Mouse (Mus musculus) liver, postnatal 0 days (tissue): ENCODE data around the gene Ino80. TPM values are rescaled to one million over a fixed set of nuclear protein-coding genes. Genes with fewer than 3 reads are reported as not detected.

Experiments
- ATAC-seq: fragments of 200-750 bp; cut with Nextera tagmentation; 2 replicates; pipeline ENCODE4 v1.8.0; 2017; ENCODE audit warnings: mild to moderate bottlenecking, moderate library complexity
- DNase-seq: peaks from one replicate; pipeline ENCODE4 v3.0.0-alpha.2; 2016
- H3K27ac ChIP-seq: fragments of 300-500 bp; sonication (generic); 2 replicates; pipeline ENCODE4 v1.5.1; 2014; ENCODE audit warnings: antibody characterized with exemption, moderate library complexity, mild to moderate bottlenecking, low read depth
- H3K27me3 ChIP-seq: fragments of 300-500 bp; sonication (generic); 2 replicates; pipeline ENCODE4 v1.6.1; 2014; ENCODE audit warnings: low read length, control low read depth, mixed read lengths; ENCODE audit not compliant: insufficient read depth
- H3K36me3 ChIP-seq: fragments of 300-500 bp; sonication (generic); replicated peaks from 2 replicates; pipeline ENCODE4 v1.6.1; 2014; ENCODE audit warnings: mild to moderate bottlenecking, control low read depth, low read length, moderate library complexity, mixed read lengths; ENCODE audit not compliant: insufficient read depth
- H3K4me1 ChIP-seq: fragments of 300-500 bp; sonication (generic); 2 replicates; pipeline ENCODE4 v1.6.1; 2014; ENCODE audit warnings: antibody characterized with exemption, mild to moderate bottlenecking, control low read depth; ENCODE audit not compliant: insufficient read depth
- H3K4me2 ChIP-seq: fragments of 300-500 bp; sonication (generic); 2 replicates; pipeline ENCODE4 v1.6.1; 2014; ENCODE audit warnings: low read depth, mild to moderate bottlenecking, low read length, moderate library complexity, mixed read lengths
- H3K4me3 ChIP-seq: fragments of 300-500 bp; sonication (generic); 2 replicates; pipeline ENCODE4 v1.5.1; 2014; ENCODE audit warnings: low read depth, low read length
- H3K9ac ChIP-seq: fragments of 300-500 bp; sonication (generic); replicated peaks from 2 replicates; pipeline ENCODE4 v1.6.1; 2014; ENCODE audit warnings: mild to moderate bottlenecking, moderate library complexity
- H3K9me3 ChIP-seq: fragments of 300-500 bp; sonication (generic); 2 replicates; pipeline ENCODE4 v1.6.1; 2016; ENCODE audit warnings: mild to moderate bottlenecking, control low read depth, low read length, mixed read lengths
- CTCF ChIP-seq: sonication (generic); IDR thresholded peaks from 2 replicates; pipeline ENCODE4 v1.5.1; 2016; ENCODE audit warnings: antibody characterized with exemption, low read depth
- EP300 ChIP-seq: IDR thresholded peaks from 2 replicates; pipeline ENCODE4 v1.6.1; 2016; ENCODE audit warnings: antibody characterized with exemption, low read depth, mild to moderate bottlenecking
- WGBS: fragments of 180-500 bp; shearing (Covaris S2); extraction: QIAGEN DNeasy Blood & Tissue Kit; methylation state at CpG from one replicate; pipeline ENCODE4 v1.1.7; 2014; ENCODE audit not compliant: insufficient replicate concordance; 5-methylcytosine and 5-hydroxymethylcytosine counted together
- polyA plus RNA-seq: library from polyadenylated mRNA; unstranded; fragments of >200 nt; fragmentation: Nextera tagmentation; extraction: Ambion mirVana; gene quantifications from 2 replicates; pipeline ENCODE4 v1.2.1, GENCODE M21; 2015

Ino80 gene
- polyA plus RNA-seq, 1 experiment from 2014 or later, result 0.97 TPM

GRCm38 (mm10) chr2:119413819-119414218 lies 63.7 kb downstream of the Ino80 start:
- peaks cover 42% of the 10 kb centered on the region for H3K36me3 ChIP-seq
- H3K4me2 ChIP-seq, result no peak overlapping the region
- peak; percentile 76 for TF ChIP-seq CTCF
- TF ChIP-seq EP300, result no peak
- DNase-seq (no peak), ATAC-seq (no peak)
- H3K27ac ChIP-seq, result no peak overlapping the region
- WGBS, result 16% methylated on average over 1 of the region's 1 CpGs
- no peak overlapping the region for H3K4me3 ChIP-seq
- H3K4me1 ChIP-seq, result no peaks in the 10 kb centered on the region
- H3K9ac ChIP-seq, result no peak overlapping the region
- no peaks in the 10 kb centered on the region for H3K27me3 ChIP-seq
- no peaks in the 10 kb centered on the region for H3K9me3 ChIP-seq

DNA sequence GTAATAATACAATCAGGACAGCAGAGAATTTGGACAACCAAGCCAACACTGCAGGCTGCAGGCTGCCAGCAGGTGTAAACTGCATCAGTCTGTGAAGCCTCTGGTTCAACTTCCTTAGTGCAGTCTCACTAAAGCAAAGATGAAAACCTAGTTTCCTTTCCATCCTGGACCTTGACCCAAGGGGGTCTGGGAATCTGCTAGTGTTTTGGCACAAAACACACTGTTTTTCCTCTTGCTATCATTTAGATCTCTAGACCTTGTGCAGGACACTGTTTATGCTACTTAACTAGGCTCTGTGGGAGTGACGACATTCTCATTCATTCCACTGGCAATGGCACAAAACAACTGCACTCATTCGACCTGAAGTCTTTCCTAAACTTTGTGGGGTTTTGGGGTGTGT lies 65.8 kb downstream of the Ino80 start:
- TF ChIP-seq CTCF (no peak), EP300 (no peak)
- H3K4me3 ChIP-seq, result no peak overlapping the region
- WGBS, result 64% methylated on average over 2 of the region's 2 CpGs
- H3K4me1 ChIP-seq, result no peaks in the 10 kb centered on the region
- H3K27ac ChIP-seq, result no peak overlapping the region
- peaks cover 36% of the 10 kb centered on the region for H3K36me3 ChIP-seq
- H3K27me3 ChIP-seq, result no peaks in the 10 kb centered on the region
- no peak overlapping the region for H3K9ac ChIP-seq
- ATAC-seq, result no peak
- DNase-seq, result no peak
- no peak overlapping the region for H3K4me2 ChIP-seq
- no peaks in the 10 kb centered on the region for H3K9me3 ChIP-seq

GRCm38 (mm10) chr2:119411016-119411415 lies 66.5 kb downstream of the Ino80 start:
- Histone ChIP-seq H3K4me1 (no peaks in the 10 kb centered on the region), H3K4me2 (no peak overlapping the region), H3K9me3 (no peaks in the 10 kb centered on the region), H3K36me3 (peaks cover 42% of the 10 kb centered on the region), H3K9ac (no peak overlapping the region), H3K4me3 (no peak overlapping the region), H3K27me3 (no peaks in the 10 kb centered on the region), H3K27ac (no peak overlapping the region)
- no peak for ATAC-seq
- TF ChIP-seq EP300 (no peak), CTCF (no peak)
- no peak for DNase-seq
- WGBS, result 66% methylated on average over 5 of the region's 5 CpGs

- DNase-seq, result no peak
- peaks cover 51% of the 10 kb centered on the region for H3K36me3 ChIP-seq
- H3K4me2 ChIP-seq, result no peak overlapping the region
- H3K4me1 ChIP-seq, result no peaks in the 10 kb centered on the region
- H3K27ac ChIP-seq, result no peak overlapping the region
- TF ChIP-seq CTCF (no peak), EP300 (no peak)
- H3K9ac ChIP-seq, result no peak overlapping the region
- H3K4me3 ChIP-seq, result no peak overlapping the region
- no peaks in the 10 kb centered on the region for H3K9me3 ChIP-seq
- H3K27me3 ChIP-seq, result no peaks in the 10 kb centered on the region
- no peak for ATAC-seq
Measured at GRCm38 (mm10) chr2:119408733-119409132, 68.8 kb downstream of the Ino80 start.

DNA sequence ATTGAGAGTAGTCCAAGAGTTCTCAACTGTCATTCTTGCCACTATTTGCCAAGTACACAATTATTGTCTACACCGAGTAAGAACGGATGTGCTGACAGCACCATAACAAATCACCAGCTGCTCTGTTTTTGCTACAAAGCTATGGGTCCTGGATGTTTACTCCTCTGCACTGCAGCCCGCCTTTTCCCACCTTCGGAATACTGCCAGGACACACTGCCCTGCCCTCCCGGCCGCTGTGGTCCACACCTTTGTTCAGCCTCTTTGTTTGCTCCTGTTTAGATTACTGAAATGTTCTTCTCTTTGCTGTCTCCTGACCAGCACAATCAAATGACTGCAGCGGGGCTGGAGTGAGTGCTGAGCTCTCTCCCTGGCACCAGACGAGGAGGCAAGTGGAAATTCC lies 69.2 kb downstream of the Ino80 start:
- Histone ChIP-seq H3K27ac (0 out of 2 replicates have a peak overlapping the region, but pooled peaks have one; percentile 6), H3K36me3 (peaks cover 51% of the 10 kb centered on the region), H3K27me3 (no peaks in the 10 kb centered on the region), H3K4me1 (no peaks in the 10 kb centered on the region), H3K9me3 (no peaks in the 10 kb centered on the region), H3K4me2 (no peak overlapping the region), H3K9ac (no peak overlapping the region), H3K4me3 (no peak overlapping the region)
- DNase-seq (no peak), ATAC-seq (no peak)
- 61% methylated on average over 8 of the region's 8 CpGs for WGBS
- TF ChIP-seq CTCF, result no peak
- TF ChIP-seq EP300, result no peak

DNA sequence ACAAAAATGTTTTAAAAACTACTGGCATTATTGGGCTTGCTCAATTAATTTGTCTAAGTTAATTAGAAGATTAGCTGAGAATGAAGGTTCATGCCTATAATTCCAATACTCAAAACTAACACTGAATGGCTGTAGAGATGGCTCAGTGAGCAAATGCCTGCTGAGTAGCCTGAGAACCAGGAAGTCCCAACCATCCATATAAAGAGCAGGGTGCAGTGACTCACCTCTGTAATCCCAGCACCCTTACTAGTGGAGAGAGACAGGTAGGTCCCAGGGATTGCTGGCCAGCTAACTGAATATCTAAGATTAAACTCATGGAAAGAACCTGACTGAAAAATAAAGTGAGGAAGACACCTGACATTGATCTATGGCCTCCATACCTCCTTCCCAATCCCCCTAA lies 78.2 kb downstream of the Ino80 start:
- TF ChIP-seq EP300 (no peak), CTCF (no peak)

DNA sequence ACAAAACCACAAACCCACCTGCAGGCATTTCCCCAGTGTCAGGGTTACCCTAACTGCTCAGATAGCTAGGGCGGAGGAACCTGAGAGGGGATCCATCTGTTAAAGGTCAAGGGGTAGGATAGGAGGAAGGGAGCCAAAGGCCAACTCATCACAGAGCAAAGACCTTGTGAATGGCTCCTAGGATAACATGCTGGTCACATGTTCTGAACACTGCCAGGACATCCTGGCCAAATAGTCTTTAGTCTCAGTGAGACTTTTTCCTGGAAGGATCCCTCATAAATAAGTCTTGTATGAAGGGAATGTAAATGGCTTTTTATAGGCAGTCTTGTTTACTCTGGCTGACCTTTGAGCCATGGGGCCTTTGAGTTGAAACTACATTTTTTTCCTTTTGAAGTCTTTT lies 78.8 kb downstream of the Ino80 start:
- Histone ChIP-seq H3K9ac (no peak overlapping the region), H3K4me2 (no peak overlapping the region), H3K9me3 (no peaks in the 10 kb centered on the region), H3K27me3 (no peaks in the 10 kb centered on the region), H3K36me3 (peaks cover 22% of the 10 kb centered on the region), H3K4me3 (no peak overlapping the region), H3K4me1 (no peaks in the 10 kb centered on the region), H3K27ac (no peak overlapping the region)
- no peak for ATAC-seq
- 60% methylated on average over 1 of the region's 1 CpGs for WGBS
- TF ChIP-seq EP300 (no peak), CTCF (no peak)
- DNase-seq, result no peak

More for the DNA sequence above, 78.2 kb downstream of the Ino80 start:
- no peak overlapping the region for H3K4me2 ChIP-seq
- no peaks in the 10 kb centered on the region for H3K27me3 ChIP-seq
- H3K9ac ChIP-seq, result no peak overlapping the region
- DNase-seq (no peak), ATAC-seq (no peak)
- H3K4me1 ChIP-seq, result no peaks in the 10 kb centered on the region
- no peak overlapping the region for H3K4me3 ChIP-seq
- no peak overlapping the region for H3K27ac ChIP-seq
- peaks cover 23% of the 10 kb centered on the region for H3K36me3 ChIP-seq
- no peaks in the 10 kb centered on the region for H3K9me3 ChIP-seq
